ENCODE assay signal across 9 mouse cellular contexts in the genomic region with DNA sequence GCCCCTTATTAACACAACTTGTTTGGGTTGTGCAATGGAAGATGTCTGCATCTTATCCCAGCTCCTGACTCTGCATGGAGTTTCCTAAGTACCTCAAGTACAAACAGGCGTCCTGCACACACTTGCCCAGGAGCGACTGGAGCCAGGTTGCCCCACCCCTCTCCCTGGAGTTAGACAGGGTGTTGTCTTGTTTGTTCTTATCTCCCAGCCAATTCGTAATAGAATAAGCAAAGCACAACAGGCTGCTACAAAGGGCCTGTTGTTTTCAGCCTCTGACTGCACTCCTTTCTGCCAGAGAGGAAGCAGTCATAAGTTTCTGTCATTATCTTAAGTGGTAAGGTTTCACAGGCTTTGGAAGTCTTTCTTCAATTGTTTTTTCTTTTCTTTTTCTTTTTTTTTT.
DNase-seq lines count a peak whose midpoint lies in the region; ATAC-seq and TF ChIP-seq lines count a peak whose summit lies in the region.
"Had no signal": no experiment of that assay in that cellular context is flagged by ENCODE, and none has a peak within 500 bp of the region (broad histone marks: within the 10 kb centered on the region; RNA-seq: fewer than 3 reads in every experiment).

No protein-coding gene starts in this region.

- ATAC-seq in heart, embryonic 11.5 days (replicated peaks; ENCODE audit: insufficient number of reproducible peaks, low FRiP score, low TSS enrichment) = no peak
- ATAC-seq in intestine, embryonic 15.5 days = peak; percentile 83
- ATAC-seq: forebrain, embryonic 14.5 days had no signal

- TF ChIP-seq CTCF in small intestine, adult 2 months (IDR thresholded peaks at IDR 0.05; ENCODE audit: extremely low read depth, insufficient read length, insufficient replicate concordance, low read depth, low read length) = no peak

- H3K9me3 ChIP-seq in heart, embryonic 11.5 days (replicated peaks; ENCODE audit: control insufficient read depth, low read length) = no peaks in the 10 kb centered on the region
- no peaks in the 10 kb centered on the region for H3K9me3 ChIP-seq in intestine, embryonic 15.5 days

- H3K4me1 ChIP-seq in heart, embryonic 11.5 days (ENCODE audit: control insufficient read depth, insufficient read depth, low read length) = peaks cover 11% of the 10 kb centered on the region
- peaks cover 19% of the 10 kb centered on the region; the same call in 1 of the 2 replicates for H3K4me1 ChIP-seq in intestine, embryonic 15.5 days (replicated peaks)
- peaks cover 19% of the 10 kb centered on the region for H3K4me1 ChIP-seq in small intestine, adult 2 months (ENCODE audit: control insufficient read depth, insufficient read depth, insufficient read length, low read length)

- no peak overlapping the region for H3K4me2 ChIP-seq in heart, embryonic 11.5 days
- no peak overlapping the region for H3K4me2 ChIP-seq in intestine, embryonic 15.5 days (replicated peaks)

- no peaks in the 10 kb centered on the region for H3K27me3 ChIP-seq in heart, embryonic 11.5 days (ENCODE audit: control insufficient read depth, insufficient read depth, low read length)
- no peaks in the 10 kb centered on the region for H3K27me3 ChIP-seq in intestine, embryonic 15.5 days (replicated peaks)
- no peaks in the 10 kb centered on the region for H3K27me3 ChIP-seq in small intestine, adult 2 months (ENCODE audit: control insufficient read depth, insufficient read depth, low read length)

- 16% methylated on average over 3 of the region's 3 CpGs for WGBS in heart, embryonic 11.5 days (ENCODE audit: insufficient replicate concordance)
- WGBS in intestine, embryonic 15.5 days = 24% methylated on average over 3 of the region's 3 CpGs
- WGBS in small intestine, adult 2 months = 13% methylated on average over 3 of the region's 3 CpGs

- no peaks in the 10 kb centered on the region for H3K36me3 ChIP-seq in heart, embryonic 11.5 days (ENCODE audit: control insufficient read depth, insufficient read depth, low read length)
- H3K36me3 ChIP-seq in intestine, embryonic 15.5 days = no peaks in the 10 kb centered on the region
- no peaks in the 10 kb centered on the region for H3K36me3 ChIP-seq in small intestine, adult 2 months (ENCODE audit: control insufficient read depth, insufficient read depth, low read length)

- TF ChIP-seq POLR2A in small intestine, adult 2 months (IDR thresholded peaks at IDR 0.05; ENCODE audit: low read depth, low read length) = no peak

- H3K27ac ChIP-seq in heart, embryonic 11.5 days (ENCODE audit: low read depth, low read length) = no peak overlapping the region
- H3K27ac ChIP-seq in intestine, embryonic 15.5 days = no peak overlapping the region
- H3K27ac ChIP-seq in small intestine, adult 2 months (ENCODE audit: insufficient read depth, low read depth, low read length) = 0 out of 2 replicates have a peak overlapping the region, but pooled peaks have one; percentile 28

- no peak overlapping the region for H3K4me3 ChIP-seq in heart, embryonic 11.5 days (ENCODE audit: low read depth, low read length)
- no peak overlapping the region for H3K4me3 ChIP-seq in intestine, embryonic 15.5 days (replicated peaks)
- no peak overlapping the region for H3K4me3 ChIP-seq in small intestine, adult 2 months (ENCODE audit: low read depth, low read length)

- H3K9ac ChIP-seq in heart, embryonic 11.5 days (ENCODE audit: low read depth, low read length) = no peak overlapping the region
- H3K9ac ChIP-seq in intestine, embryonic 15.5 days = no peak overlapping the region

- DNase-seq in heart, adult 11 months = peak; percentile 97
- peak; percentile 54 for DNase-seq in gastrocnemius, postnatal 25 days
- DNase-seq in spleen, postnatal 10 days (ENCODE audit: low spot score in 2 of 2) = no peak
- no peak for DNase-seq in embryo, embryonic 10 days (ENCODE audit: low spot score)
- DNase-seq in T-cell, adult 2 months (ENCODE audit: low spot score) = no peak

Comparison
In these comparisons a context has a peak if more than half of its experiments do, and no peak if none do; other contexts are left out.
1. DNase-seq: peak in heart, adult 11 months (single experiment) and gastrocnemius, postnatal 25 days (single experiment); none in spleen, postnatal 10 days (0 of 2), embryo, embryonic 10 days (single experiment) and T-cell, adult 2 months (single experiment).